Mouse (Mus musculus) embryonic facial prominence, embryonic 14.5 days (tissue): ENCODE measurements around the gene Usp50. TPM values are rescaled to one million over a fixed set of nuclear protein-coding genes. Genes with fewer than 3 reads are reported as not detected.
A peak's percentile ranks its signal among the peaks of the same experiment; 100 is the strongest.

Experiments
- ATAC-seq: fragments of 200-750 bp; cut with Nextera tagmentation; 2 replicates; pipeline ENCODE4 v1.8.0; 2017; ENCODE audit warnings: low read depth, moderate number of reproducible peaks, moderate TSS enrichment
- DNase-seq: peaks from one replicate; pipeline ENCODE4 v3.0.0-alpha.2; 2015; ENCODE audit warnings: low spot score
- H3K27ac ChIP-seq: fragments of 300-500 bp; sonication (generic); replicated peaks from 2 replicates; pipeline ENCODE4 v1.5.1; 2014; ENCODE audit warnings: low read depth, mild to moderate bottlenecking, low read length, moderate library complexity
- H3K27me3 ChIP-seq: fragments of 300-500 bp; sonication (generic); replicated peaks from 2 replicates; pipeline ENCODE4 v1.6.1; 2014; ENCODE audit warnings: low read length; ENCODE audit not compliant: control insufficient read depth, insufficient read depth
- H3K36me3 ChIP-seq: fragments of 300-500 bp; sonication (generic); 2 replicates; pipeline ENCODE4 v1.6.1; 2014; ENCODE audit warnings: low read length, mixed read lengths; ENCODE audit not compliant: control insufficient read depth, insufficient read depth
- H3K4me1 ChIP-seq: fragments of 300-500 bp; sonication (generic); 2 replicates; pipeline ENCODE4 v1.6.1; 2014; ENCODE audit warnings: antibody characterized with exemption, low read length; ENCODE audit not compliant: control insufficient read depth, insufficient read depth
- H3K4me2 ChIP-seq: fragments of 300-500 bp; sonication (generic); 2 replicates; pipeline ENCODE4 v1.6.1; 2014; ENCODE audit warnings: low read depth, mild to moderate bottlenecking, low read length, moderate library complexity, mixed read lengths
- H3K4me3 ChIP-seq: fragments of 300-500 bp; sonication (generic); 2 replicates; pipeline ENCODE4 v1.5.1; 2014; ENCODE audit warnings: low read depth, mild to moderate bottlenecking, low read length
- H3K9ac ChIP-seq: fragments of 300-500 bp; sonication (generic); 2 replicates; pipeline ENCODE4 v1.6.1; 2014; ENCODE audit warnings: low read depth, mild to moderate bottlenecking, low read length, moderate library complexity, mixed read lengths
- H3K9me3 ChIP-seq: fragments of 300-500 bp; sonication (generic); 2 replicates; pipeline ENCODE4 v1.6.1; 2016; ENCODE audit warnings: low read length; ENCODE audit not compliant: control insufficient read depth
- WGBS: fragments of 180-500 bp; shearing (Covaris S2); extraction: QIAGEN DNeasy Blood & Tissue Kit; methylation state at CpG from one replicate; pipeline ENCODE4 v1.1.7; 2014; 5-methylcytosine and 5-hydroxymethylcytosine counted together
- polyA plus RNA-seq: library from polyadenylated mRNA; unstranded; fragments of >200 nt; fragmentation: Nextera tagmentation; extraction: Ambion mirVana; gene quantifications from 2 replicates; pipeline ENCODE4 v1.2.1, GENCODE M21; 2014

Gene Usp50
- polyA plus RNA-seq, 1 experiment from 2014 or later: 2.6 TPM

DNA sequence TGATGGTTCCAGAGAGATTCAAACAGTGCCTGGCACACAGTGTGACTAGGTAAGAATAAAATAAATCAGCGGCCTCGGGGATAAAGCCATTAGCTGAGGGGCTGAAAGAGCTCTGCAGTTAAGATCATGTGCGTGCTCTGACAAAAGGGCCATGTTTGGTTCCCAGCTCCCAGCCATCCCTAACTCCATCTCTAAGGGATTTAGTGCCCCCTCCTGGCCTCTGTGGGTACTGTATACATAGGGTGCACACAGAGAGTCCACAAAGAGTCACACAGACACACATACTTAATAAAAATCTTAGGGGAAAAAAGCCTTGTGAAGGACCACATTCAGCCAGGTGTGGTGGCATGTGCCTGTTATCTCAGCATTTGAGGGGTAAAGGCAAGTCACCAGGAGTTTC is 15.7 kb downstream of the Usp50 start:
- DNase-seq (no peak), ATAC-seq (no peak)
- Histone ChIP-seq H3K4me3 (no peak overlapping the region), H3K27ac (no peak overlapping the region), H3K36me3 (peaks cover 7% of the 10 kb centered on the region; the same call in 1 of the 2 replicates), H3K27me3 (no peaks in the 10 kb centered on the region), H3K4me1 (no peaks in the 10 kb centered on the region), H3K9ac (no peak overlapping the region), H3K9me3 (no peaks in the 10 kb centered on the region), H3K4me2 (no peak overlapping the region)
- 94% methylated on average over 3 of the region's 3 CpGs for WGBS

DNA sequence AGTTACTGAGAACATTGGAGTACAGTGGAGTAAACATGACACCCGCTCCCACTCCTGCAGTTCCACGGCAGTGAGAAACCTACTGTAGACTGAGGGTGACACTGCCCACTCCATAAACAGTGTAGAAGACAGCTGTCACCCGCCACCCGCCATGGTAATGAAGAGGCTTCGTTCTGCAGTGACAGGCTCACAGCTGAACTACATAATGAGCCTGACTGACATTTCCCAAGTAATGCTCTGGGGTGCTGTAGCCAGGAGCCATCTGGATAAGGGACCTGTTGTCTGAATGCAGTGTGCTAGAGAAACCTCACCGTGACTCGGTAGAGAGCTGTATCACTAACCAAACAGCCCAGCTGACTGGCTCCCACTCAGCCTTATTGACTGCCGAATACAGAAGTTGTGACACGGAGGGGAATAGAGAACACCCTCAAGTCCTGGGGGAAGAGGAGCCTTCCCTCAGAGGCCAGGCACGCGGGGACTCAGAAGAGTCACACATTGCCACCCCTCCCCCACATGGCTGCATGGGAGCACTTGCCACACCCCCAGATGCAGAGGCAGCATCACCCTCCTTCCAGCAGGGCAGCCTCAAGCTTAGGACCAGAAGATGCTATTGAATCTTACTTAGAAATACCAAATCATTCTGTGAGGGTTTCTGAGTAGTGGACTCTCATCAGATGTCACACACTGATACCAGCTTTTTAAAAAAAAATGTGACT is 17.2 kb downstream of the Usp50 start:
- 40% methylated on average over 11 of the region's 11 CpGs for WGBS
- no peak overlapping the region for H3K9ac ChIP-seq
- no peak overlapping the region for H3K27ac ChIP-seq
- H3K4me2 ChIP-seq: no peak overlapping the region
- H3K4me3 ChIP-seq: no peak overlapping the region
- no peaks in the 10 kb centered on the region for H3K9me3 ChIP-seq
- no peaks in the 10 kb centered on the region for H3K27me3 ChIP-seq
- H3K36me3 ChIP-seq: peaks cover 22% of the 10 kb centered on the region
- DNase-seq (peak; percentile 19), ATAC-seq (no peak)
- no peaks in the 10 kb centered on the region for H3K4me1 ChIP-seq

DNA sequence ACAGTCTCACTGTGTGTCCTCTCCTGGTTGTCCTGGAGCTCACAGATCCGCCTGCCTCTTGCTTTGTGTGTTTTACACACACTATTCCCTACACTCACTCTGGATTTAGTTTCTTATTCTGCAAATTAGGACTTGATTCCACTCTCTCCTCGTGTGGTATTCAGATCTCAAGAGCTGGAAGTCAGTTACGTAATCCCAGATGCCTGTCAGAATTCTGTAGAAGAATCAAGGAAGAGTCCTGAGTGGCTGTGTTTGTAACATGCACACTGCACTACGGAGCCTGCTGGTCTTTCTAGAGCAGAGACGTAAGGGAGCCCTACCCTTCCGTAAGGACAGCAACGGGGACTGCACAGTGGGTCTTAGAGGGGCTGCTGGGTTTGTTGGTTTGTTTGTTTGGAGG is 23.9 kb downstream of the Usp50 start:
- Histone ChIP-seq H3K27ac (no peak overlapping the region), H3K27me3 (no peaks in the 10 kb centered on the region), H3K4me2 (no peak overlapping the region), H3K4me3 (no peak overlapping the region), H3K9me3 (no peaks in the 10 kb centered on the region), H3K9ac (no peak overlapping the region), H3K36me3 (peaks cover 89% of the 10 kb centered on the region), H3K4me1 (no peaks in the 10 kb centered on the region)
- 97% methylated on average over 7 of the region's 7 CpGs for WGBS
- DNase-seq (no peak), ATAC-seq (no peak)

DNA sequence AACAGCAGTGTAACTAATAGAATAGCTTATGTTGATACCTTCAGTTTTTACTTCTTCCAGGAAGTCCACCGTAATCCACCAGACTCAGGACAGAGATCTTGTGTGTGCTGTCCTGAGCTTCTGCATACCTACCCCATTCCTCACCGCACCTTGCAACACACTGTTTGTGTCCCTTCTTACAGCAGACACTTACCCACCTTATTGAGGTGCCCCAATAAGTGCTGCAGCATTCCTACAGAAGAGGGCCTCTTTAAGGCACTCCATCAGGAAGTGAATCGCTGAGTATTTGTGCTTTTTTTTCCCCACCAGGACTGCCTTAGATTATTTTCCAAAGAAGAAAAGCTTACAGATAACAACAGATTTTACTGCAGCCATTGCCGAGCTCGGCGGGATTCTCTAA is 27.6 kb downstream of the Usp50 start:
- Histone ChIP-seq H3K4me1 (no peaks in the 10 kb centered on the region), H3K27me3 (no peaks in the 10 kb centered on the region), H3K4me2 (no peak overlapping the region), H3K9ac (no peak overlapping the region), H3K36me3 (peaks cover 94% of the 10 kb centered on the region), H3K9me3 (no peaks in the 10 kb centered on the region), H3K4me3 (no peak overlapping the region), H3K27ac (no peak overlapping the region)
- 95% methylated on average over 6 of the region's 6 CpGs for WGBS
- ATAC-seq: no peak
- no peak for DNase-seq

DNA sequence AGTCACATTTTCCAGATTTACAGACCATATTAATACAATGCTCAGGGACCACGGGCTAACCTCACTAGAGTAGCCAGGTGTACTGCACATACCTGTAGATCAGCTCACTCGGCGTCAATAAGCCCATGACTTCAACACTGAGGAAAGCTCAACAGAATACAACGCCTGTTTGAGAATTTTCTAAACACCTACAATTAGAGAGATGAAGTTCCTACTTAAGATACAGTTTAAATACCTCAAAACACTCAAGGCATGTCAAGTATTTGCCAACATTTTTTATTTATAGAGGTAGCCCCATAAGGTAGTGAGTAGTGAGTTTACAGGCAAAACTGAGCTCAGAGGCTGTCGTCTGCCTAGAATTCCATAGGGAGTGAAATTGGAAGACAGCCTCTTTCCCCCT is 39.9 kb downstream of the Usp50 start:
- Histone ChIP-seq H3K4me1 (no peaks in the 10 kb centered on the region), H3K4me2 (no peak overlapping the region), H3K9ac (no peak overlapping the region), H3K27me3 (no peaks in the 10 kb centered on the region), H3K36me3 (peaks cover 75% of the 10 kb centered on the region), H3K9me3 (no peaks in the 10 kb centered on the region), H3K27ac (no peak overlapping the region), H3K4me3 (no peak overlapping the region)
- WGBS: 76% methylated on average over 5 of the region's 5 CpGs
- DNase-seq (no peak), ATAC-seq (no peak)

DNA sequence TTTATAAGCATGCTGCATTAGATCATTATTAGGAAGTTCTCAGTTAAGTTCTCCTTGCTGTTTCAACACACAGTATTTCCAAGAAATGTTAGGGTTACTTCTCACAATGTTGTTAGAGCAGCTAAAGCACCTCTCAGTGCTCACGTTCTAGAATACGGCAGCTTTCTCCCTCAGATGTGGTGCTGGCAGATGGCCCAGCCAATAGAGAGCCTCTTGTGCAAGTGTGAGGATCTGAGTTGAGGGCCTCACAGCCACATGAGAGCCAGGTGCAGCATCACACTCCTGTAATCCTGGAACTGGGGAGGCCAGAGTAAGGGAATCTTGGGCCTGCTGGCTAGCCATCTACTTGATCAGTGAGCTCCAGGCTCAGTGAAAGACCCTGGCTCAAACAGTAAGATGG is 43.0 kb downstream of the Usp50 start:
- DNase-seq (no peak), ATAC-seq (no peak)
- H3K9ac ChIP-seq: no peak overlapping the region
- no peaks in the 10 kb centered on the region for H3K27me3 ChIP-seq
- no peak overlapping the region for H3K4me2 ChIP-seq
- H3K4me1 ChIP-seq: no peaks in the 10 kb centered on the region
- no peaks in the 10 kb centered on the region for H3K9me3 ChIP-seq
- 83% methylated on average over 2 of the region's 2 CpGs for WGBS
- no peak overlapping the region for H3K4me3 ChIP-seq
- H3K27ac ChIP-seq: no peak overlapping the region
- peaks cover 79% of the 10 kb centered on the region for H3K36me3 ChIP-seq

DNA sequence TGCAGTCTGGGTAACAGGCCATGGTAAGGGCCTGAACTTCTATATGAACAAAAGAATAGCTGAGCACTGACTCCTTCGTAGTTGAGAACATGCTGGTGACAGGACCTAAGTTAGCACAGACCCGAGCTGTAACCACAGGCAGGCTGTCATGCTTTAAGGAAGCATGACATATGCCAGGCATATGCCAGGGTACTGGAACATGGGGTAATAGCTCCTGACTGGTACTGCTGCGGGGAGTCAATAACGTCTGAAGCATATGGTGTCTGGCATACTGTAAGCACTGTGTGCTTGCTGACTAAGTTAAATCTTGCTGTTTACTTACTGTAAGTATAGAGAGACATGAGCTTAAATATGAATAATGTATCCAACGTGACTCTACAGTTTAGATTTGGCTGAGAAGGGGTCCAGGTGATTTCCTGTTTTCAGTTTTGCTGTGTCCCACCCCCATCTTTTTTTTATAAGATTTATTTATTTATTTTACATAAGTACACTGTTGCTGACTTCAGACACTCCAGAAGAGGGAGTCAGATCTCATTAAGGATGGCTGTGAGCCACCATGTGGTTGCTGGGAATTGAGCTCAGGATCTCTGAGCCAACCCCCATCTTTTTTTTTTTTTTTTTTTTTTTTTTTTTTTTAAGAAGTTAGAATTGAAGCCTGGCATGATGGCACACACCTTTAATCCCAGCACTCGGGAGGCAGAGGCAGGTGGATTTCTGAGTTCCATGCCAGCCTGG is 47.8 kb downstream of the Usp50 start:
- ATAC-seq: no peak
- no peaks in the 10 kb centered on the region for H3K27me3 ChIP-seq
- no peak overlapping the region for H3K4me2 ChIP-seq
- no peak overlapping the region for H3K27ac ChIP-seq
- H3K9ac ChIP-seq: no peak overlapping the region
- peak; percentile 5 for DNase-seq
- no peaks in the 10 kb centered on the region for H3K9me3 ChIP-seq
- 79% methylated on average over 6 of the region's 6 CpGs for WGBS
- H3K4me3 ChIP-seq: no peak overlapping the region
- peaks cover 88% of the 10 kb centered on the region for H3K36me3 ChIP-seq
- no peaks in the 10 kb centered on the region for H3K4me1 ChIP-seq

DNA sequence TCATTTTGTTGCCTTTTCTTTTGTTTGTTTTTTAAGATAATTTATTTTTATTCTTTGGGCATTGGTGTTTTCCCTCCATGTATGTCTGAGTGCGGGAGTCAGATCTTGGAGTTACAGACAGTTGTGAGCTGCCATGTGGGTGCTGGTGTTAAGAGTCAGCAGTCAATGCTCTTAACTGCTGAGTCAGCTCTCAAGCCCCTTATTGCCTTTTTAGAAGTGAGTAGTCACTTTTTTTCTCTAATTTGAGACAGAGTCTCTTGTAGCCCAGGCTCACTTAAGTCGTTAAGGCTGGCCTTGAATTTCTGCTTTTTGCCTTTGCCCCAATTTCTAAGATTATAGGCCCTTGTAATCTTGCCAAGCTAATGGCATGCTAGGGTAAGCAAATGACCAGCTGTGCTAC is 52.8 kb downstream of the Usp50 start:
- DNase-seq (no peak), ATAC-seq (no peak)
- H3K4me3 ChIP-seq: no peak overlapping the region
- no peak overlapping the region for H3K9ac ChIP-seq
- no peaks in the 10 kb centered on the region for H3K27me3 ChIP-seq
- H3K27ac ChIP-seq: no peak overlapping the region
- 89% methylated on average over 2 of the region's 2 CpGs for WGBS
- H3K4me2 ChIP-seq: no peak overlapping the region
- H3K9me3 ChIP-seq: no peaks in the 10 kb centered on the region
- no peaks in the 10 kb centered on the region for H3K4me1 ChIP-seq
- H3K36me3 ChIP-seq: peaks cover 66% of the 10 kb centered on the region

DNA sequence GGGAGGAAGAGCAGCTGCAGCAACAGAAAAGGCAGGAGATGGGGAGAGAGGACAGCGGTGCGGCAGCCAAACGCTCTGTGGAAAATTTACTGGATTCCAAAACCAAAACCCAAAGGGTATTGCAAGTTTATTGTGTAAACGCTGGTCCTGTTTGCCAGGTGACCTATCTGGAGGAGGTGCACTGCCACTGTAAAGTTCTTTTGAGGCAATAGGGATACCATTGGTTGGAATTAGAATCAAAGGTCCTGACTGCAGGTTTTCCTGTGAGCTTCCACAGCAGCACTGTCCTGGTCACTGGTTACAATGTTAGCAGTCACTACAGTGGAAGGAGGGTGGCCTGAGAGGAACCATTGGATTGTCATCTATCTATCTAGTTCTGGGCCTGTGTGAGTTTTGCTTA is 54.1 kb downstream of the Usp50 start:
- H3K36me3 ChIP-seq: peaks cover 60% of the 10 kb centered on the region
- WGBS: 94% methylated on average over 4 of the region's 4 CpGs
- ATAC-seq: no peak
- H3K27me3 ChIP-seq: no peaks in the 10 kb centered on the region
- no peak overlapping the region for H3K9ac ChIP-seq
- H3K4me2 ChIP-seq: no peak overlapping the region
- H3K27ac ChIP-seq: no peak overlapping the region
- no peak overlapping the region for H3K4me3 ChIP-seq
- no peaks in the 10 kb centered on the region for H3K9me3 ChIP-seq
- H3K4me1 ChIP-seq: no peaks in the 10 kb centered on the region
- DNase-seq: no peak
